Mouse (Mus musculus): ENCODE results near the gene Gps1. TPM values are rescaled to one million over a fixed set of nuclear protein-coding genes. Genes with fewer than 3 reads are reported as not detected.

Gene Gps1
- polyA plus RNA-seq, 2 experiments: 236 to 249 TPM

DNA sequence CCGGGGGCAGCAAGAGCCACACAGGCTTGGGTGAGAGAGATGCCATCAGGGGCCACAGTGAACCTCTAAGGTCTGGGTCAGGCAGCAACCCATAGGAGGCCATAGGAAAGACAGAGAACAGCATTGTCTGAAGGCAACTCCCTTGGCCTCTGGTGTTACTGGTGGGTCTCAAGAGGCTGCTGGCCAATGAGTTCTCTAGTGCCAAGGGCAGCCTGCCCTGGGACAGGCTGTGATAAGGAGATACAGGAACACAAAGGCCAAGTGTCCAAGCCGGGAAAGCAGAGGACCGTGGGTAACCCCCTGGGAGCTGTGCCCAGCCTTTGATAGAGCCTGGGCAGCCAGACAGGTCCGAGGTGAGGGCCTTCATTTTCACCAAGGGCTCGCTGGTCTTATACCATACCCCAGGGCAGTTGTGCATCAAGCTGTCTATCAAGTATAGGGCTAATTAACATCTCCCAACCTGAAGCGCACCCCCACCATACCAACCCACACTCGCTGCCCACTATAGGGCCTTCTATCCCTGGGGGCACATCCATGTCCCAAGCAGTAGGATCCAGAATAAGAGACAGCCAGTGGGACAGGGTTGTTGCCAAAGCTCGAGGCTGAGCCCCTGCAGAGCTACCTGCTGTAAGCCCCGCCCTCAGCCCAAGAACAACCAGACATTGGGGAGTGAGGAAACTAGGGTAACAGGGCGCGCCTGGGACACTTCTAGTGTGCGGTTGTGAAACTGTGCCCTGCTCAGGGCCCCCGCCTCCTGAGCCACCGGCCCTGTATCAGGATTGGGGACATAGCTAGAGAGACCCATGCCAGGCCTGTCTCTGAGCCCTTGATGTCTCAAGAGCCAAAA, 37.2 kb downstream of the Gps1 start:
- DNase-seq (ENCODE audit: low spot score) (no peak), ATAC-seq (ENCODE audit: low FRiP score, low read depth) (no peak)
- Histone ChIP-seq H3K4me3 (replicated peaks; ENCODE audit: low read length) (0 out of 2 replicates have a peak overlapping the region, but pooled peaks have one; percentile 89), H3K27ac (replicated peaks; ENCODE audit: low read depth, low read length) (no peak overlapping the region), H3K9ac (ENCODE audit: low read depth, low read length, severe bottlenecking) (0 out of 2 replicates have a peak overlapping the region, but pooled peaks have one; percentile 12), H3K27me3 (ENCODE audit: control insufficient read depth, insufficient read depth, low read length) (no peaks in the 10 kb centered on the region), H3K36me3 (ENCODE audit: control insufficient read depth, insufficient read depth, low read length) (peaks cover 57% of the 10 kb centered on the region), H3K4me2 (replicated peaks; ENCODE audit: low read depth, low read length, severe bottlenecking) (peak overlapping the region; percentile 72), H3K9me3 (ENCODE audit: control insufficient read depth, low read length) (no peaks in the 10 kb centered on the region), H3K4me1 (ENCODE audit: control insufficient read depth, insufficient read depth, low read length) (peaks cover 23% of the 10 kb centered on the region)
- TF ChIP-seq POLR2A (IDR thresholded peaks at IDR 0.05; ENCODE audit: borderline replicate concordance, extremely low read depth, insufficient read depth, insufficient read length): no peak
- WGBS: 85% methylated on average over 14 of the region's 14 CpGs

DNA sequence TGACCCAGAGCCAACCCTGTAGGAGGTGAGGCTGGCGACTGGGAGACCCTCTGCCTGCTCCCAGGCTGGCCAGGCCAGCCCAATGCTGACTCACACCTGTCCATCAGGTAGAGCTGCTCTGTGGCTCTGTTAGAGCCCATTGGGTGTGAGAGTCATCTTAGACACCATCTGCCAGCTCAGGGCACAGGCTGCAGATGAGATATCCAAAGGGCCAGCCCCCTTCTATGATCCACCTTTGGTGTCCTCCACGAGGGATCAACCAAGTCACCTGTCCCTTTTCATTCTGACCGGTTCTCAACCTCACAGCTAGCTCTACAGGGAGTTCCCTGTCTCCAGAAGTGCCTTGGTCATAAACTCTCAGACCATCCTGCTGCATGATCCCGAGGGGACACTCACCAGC, 38.2 kb downstream of the Gps1 start:
- H3K36me3 ChIP-seq (ENCODE audit: control insufficient read depth, insufficient read depth, low read length): peaks cover 47% of the 10 kb centered on the region
- 42% methylated on average over 4 of the region's 4 CpGs for WGBS
- DNase-seq (ENCODE audit: low spot score) (no peak), ATAC-seq (ENCODE audit: low FRiP score, low read depth) (no peak)
- no peaks in the 10 kb centered on the region for H3K27me3 ChIP-seq (ENCODE audit: control insufficient read depth, insufficient read depth, low read length)
- H3K9ac ChIP-seq (ENCODE audit: low read depth, low read length, severe bottlenecking): peak overlapping the region; percentile 89
- H3K9me3 ChIP-seq (ENCODE audit: control insufficient read depth, low read length): no peaks in the 10 kb centered on the region
- no peak overlapping the region for H3K27ac ChIP-seq (replicated peaks; ENCODE audit: low read depth, low read length)
- no peak for TF ChIP-seq POLR2A (IDR thresholded peaks at IDR 0.05; ENCODE audit: borderline replicate concordance, extremely low read depth, insufficient read depth, insufficient read length)
- peak overlapping the region; percentile 72 for H3K4me2 ChIP-seq (replicated peaks; ENCODE audit: low read depth, low read length, severe bottlenecking)
- peaks cover 23% of the 10 kb centered on the region for H3K4me1 ChIP-seq (ENCODE audit: control insufficient read depth, insufficient read depth, low read length)
- peak overlapping the region; percentile 89 for H3K4me3 ChIP-seq (replicated peaks; ENCODE audit: low read length)

DNA sequence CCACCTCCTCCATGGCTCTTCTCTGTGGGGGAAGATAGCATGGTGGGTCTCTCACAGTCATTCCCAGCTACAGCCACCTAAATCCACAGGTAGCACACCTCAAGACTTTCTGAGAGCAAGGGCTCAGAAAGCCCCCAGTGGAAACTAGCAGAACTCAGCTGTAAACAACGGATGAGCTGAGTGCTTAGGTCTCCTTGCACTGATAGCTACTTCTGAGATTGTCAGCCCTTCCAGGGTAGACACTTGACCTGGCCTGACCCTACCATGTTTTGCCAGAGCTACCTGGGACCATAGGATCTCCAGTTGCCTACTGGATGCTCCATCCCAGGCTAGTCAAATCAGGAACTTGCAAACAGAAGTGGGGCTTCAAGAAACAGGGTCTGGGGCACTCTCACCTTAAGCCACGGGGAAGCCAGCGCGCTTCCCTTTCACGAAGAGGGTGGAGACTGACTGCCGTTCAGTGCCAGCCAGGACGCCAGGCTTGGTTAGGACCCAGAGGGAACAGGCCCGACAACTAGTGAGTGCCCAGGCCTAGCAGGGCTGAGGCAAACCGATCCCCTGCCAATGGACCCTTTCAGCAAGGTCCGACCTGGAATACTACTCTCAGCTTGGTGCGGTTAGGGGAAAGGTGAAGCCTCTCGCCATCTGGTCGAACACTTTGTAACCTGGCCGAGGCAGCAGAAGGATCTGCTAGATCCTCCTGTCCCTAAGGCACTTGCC, 38.9 kb downstream of the Gps1 start:
- H3K9ac ChIP-seq (ENCODE audit: low read depth, low read length, severe bottlenecking): peak overlapping the region; percentile 89
- peaks cover 40% of the 10 kb centered on the region for H3K36me3 ChIP-seq (ENCODE audit: control insufficient read depth, insufficient read depth, low read length)
- peak overlapping the region; percentile 98 for H3K27ac ChIP-seq (replicated peaks; ENCODE audit: low read depth, low read length)
- H3K4me3 ChIP-seq (replicated peaks; ENCODE audit: low read length): peak overlapping the region; percentile 89
- no peak for TF ChIP-seq POLR2A (IDR thresholded peaks at IDR 0.05; ENCODE audit: borderline replicate concordance, extremely low read depth, insufficient read depth, insufficient read length)
- H3K4me1 ChIP-seq (ENCODE audit: control insufficient read depth, insufficient read depth, low read length): peaks cover 23% of the 10 kb centered on the region
- no peaks in the 10 kb centered on the region for H3K27me3 ChIP-seq (ENCODE audit: control insufficient read depth, insufficient read depth, low read length)
- H3K9me3 ChIP-seq (ENCODE audit: control insufficient read depth, low read length): no peaks in the 10 kb centered on the region
- ATAC-seq (ENCODE audit: low FRiP score, low read depth) (no peak), DNase-seq (ENCODE audit: low spot score) (no peak)
- WGBS: 1% methylated on average over 14 of the region's 14 CpGs
- H3K4me2 ChIP-seq (replicated peaks; ENCODE audit: low read depth, low read length, severe bottlenecking): peak overlapping the region; percentile 72

DNA sequence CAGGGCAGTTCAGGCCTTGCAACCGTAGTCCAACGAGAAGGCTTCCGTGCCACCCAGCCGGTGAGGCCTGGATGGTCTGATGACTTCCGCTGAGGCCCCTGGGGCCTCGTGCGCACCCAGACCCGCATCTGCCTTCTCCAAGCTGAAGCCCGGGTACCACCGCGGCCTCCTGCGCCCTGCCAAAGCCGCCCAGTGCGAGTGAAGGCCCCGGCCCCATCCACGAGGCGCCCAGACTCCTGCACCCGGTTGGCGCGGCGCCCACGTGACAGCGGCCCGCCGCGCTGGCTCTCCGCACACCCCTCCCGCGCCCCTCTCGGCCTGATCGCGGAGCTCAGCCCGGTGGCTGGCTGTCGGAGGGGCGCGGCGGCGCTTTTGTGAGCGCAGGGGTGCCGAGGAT, 39.5 kb downstream of the Gps1 start:
- H3K9ac ChIP-seq (ENCODE audit: low read depth, low read length, severe bottlenecking): peak overlapping the region; percentile 89
- H3K27me3 ChIP-seq (ENCODE audit: control insufficient read depth, insufficient read depth, low read length): no peaks in the 10 kb centered on the region
- ATAC-seq (ENCODE audit: low FRiP score, low read depth) (peak; percentile 30), DNase-seq (ENCODE audit: low spot score) (peak; percentile 49)
- WGBS: under 1% methylated on average over 29 of the region's 40 CpGs
- peaks cover 34% of the 10 kb centered on the region for H3K36me3 ChIP-seq (ENCODE audit: control insufficient read depth, insufficient read depth, low read length)
- peak overlapping the region; percentile 89 for H3K4me3 ChIP-seq (replicated peaks; ENCODE audit: low read length)
- H3K27ac ChIP-seq (replicated peaks; ENCODE audit: low read depth, low read length): peak overlapping the region; percentile 98
- peaks cover 23% of the 10 kb centered on the region for H3K4me1 ChIP-seq (ENCODE audit: control insufficient read depth, insufficient read depth, low read length)
- no peak for TF ChIP-seq POLR2A (IDR thresholded peaks at IDR 0.05; ENCODE audit: borderline replicate concordance, extremely low read depth, insufficient read depth, insufficient read length)
- H3K9me3 ChIP-seq (ENCODE audit: control insufficient read depth, low read length): no peaks in the 10 kb centered on the region
- H3K4me2 ChIP-seq (replicated peaks; ENCODE audit: low read depth, low read length, severe bottlenecking): peak overlapping the region; percentile 72

DNA sequence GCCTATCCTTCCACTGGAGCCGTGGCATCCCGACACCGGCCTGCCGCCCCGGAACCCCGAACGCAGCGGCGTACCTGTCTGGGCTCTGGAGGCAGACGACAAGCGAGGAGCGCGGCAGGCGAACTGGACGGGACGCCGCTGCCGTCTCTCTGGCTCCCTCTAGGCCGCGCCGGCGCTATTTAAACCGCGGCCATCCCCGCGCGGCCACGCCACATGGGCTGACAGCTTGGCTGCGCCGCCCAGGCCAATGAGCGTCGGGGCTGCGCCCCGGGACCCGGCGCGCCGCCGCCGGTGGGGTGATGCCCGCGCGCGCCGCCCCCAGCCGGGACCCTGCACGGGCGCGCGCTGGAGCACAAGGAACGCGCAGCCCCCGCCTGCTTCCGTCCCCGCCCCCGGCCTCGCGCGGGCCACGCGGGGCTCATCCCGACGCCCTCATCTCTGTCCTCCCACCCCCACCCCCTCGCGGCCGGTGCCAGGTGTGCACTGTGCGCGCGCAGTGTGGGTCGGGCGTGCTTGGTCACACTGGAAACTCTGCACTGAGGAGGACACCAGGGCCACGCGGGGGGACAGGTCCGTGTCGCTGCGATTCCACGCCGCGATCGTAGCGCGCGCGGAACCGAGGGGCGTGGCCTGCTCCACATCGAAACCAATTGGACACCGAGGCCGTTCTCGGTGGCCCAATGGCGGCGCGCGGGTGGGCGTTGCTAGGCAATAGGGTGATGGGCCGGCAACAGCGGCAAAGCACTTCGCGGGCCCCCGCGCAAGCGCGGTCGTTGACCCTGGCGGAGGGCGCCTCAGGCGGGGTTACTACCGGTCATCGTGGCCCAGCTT, 40.1 kb downstream of the Gps1 start, which contains the start of gene Fasn:
Fasn (minus strand) TSS at position 592 of the 831 bp plus-strand sequence.
- DNase-seq (ENCODE audit: low spot score) (peak; percentile 98), ATAC-seq (ENCODE audit: low FRiP score, low read depth) (peak; percentile 91)
- peaks cover 23% of the 10 kb centered on the region for H3K4me1 ChIP-seq (ENCODE audit: control insufficient read depth, insufficient read depth, low read length)
- H3K4me2 ChIP-seq (replicated peaks; ENCODE audit: low read depth, low read length, severe bottlenecking): peak within 1 kb of the TSS; percentile 72
- H3K36me3 ChIP-seq (ENCODE audit: control insufficient read depth, insufficient read depth, low read length): peaks cover 28% of the 10 kb centered on the region
- peak within 1 kb of the TSS; percentile 89 for H3K9ac ChIP-seq (ENCODE audit: low read depth, low read length, severe bottlenecking)
- peak; percentile 99 for TF ChIP-seq POLR2A (IDR thresholded peaks at IDR 0.05; ENCODE audit: borderline replicate concordance, extremely low read depth, insufficient read depth, insufficient read length)
- H3K27ac ChIP-seq (replicated peaks; ENCODE audit: low read depth, low read length): peak within 1 kb of the TSS; percentile 98
- H3K9me3 ChIP-seq (ENCODE audit: control insufficient read depth, low read length): no peaks in the 10 kb centered on the region
- 2% methylated on average over 57 of the region's 109 CpGs for WGBS
- peak within 1 kb of the TSS; percentile 89 for H3K4me3 ChIP-seq (replicated peaks; ENCODE audit: low read length)
- H3K27me3 ChIP-seq (ENCODE audit: control insufficient read depth, insufficient read depth, low read length): no peaks in the 10 kb centered on the region

Measured in limb, embryonic 14.5 days (tissue).